Mouse (Mus musculus) gastrocnemius, adult 2 months (tissue): ENCODE results near the gene Cdk19. TPM values are rescaled to one million over a fixed set of nuclear protein-coding genes. Genes with fewer than 3 reads are reported as not detected.

Source experiments
- DNase-seq: peaks from one replicate; pipeline ENCODE4 v3.0.0; 2022
- H3K27ac ChIP-seq: fragments of 200-600 bp; 2 replicates; pipeline ENCODE4 v1.8.1; 2022; ENCODE audit warnings: mild to moderate bottlenecking
- H3K4me3 ChIP-seq: fragments of 200-600 bp; 2 replicates; pipeline ENCODE4 v1.8.1; 2022; ENCODE audit warnings: mild to moderate bottlenecking, moderate library complexity
- CTCF ChIP-seq: fragments of 200-600 bp; IDR thresholded peaks from 2 replicates; pipeline ENCODE4 v1.8.1; 2022; ENCODE audit warnings: antibody characterized with exemption, mild to moderate bottlenecking, moderate library complexity
- intact Hi-C: fragments of 180-260 bp; cut with DNase I; formaldehyde crosslinking; loops from one replicate; pipeline ENCODE4 v1.15.1; 2025
- total RNA-seq, 2 experiments: library from RNA; stranded (reverse); gene quantifications; 2 replicates each; pipeline ENCODE4 v1.2.3; 2021

The Cdk19 gene
- total RNA-seq, 2 experiments from 2014 or later, result 5.9 to 32.3 TPM

GRCm38 (mm10) chr10:40374828-40375227 is 35.5 kb downstream of the Cdk19 start:
- no peak for TF ChIP-seq CTCF
- no peak overlapping the region for H3K27ac ChIP-seq
- DNase-seq, result no peak
- intact Hi-C loops, result no loop called here
- H3K4me3 ChIP-seq, result no peak overlapping the region

- TF ChIP-seq CTCF, result no peak
- no peak overlapping the region for H3K4me3 ChIP-seq
- intact Hi-C loops, result no loop called here
- no peak overlapping the region for H3K27ac ChIP-seq
- DNase-seq, result no peak
Observed at GRCm38 (mm10) chr10:40376286-40376685, 36.9 kb downstream of the Cdk19 start.

DNA sequence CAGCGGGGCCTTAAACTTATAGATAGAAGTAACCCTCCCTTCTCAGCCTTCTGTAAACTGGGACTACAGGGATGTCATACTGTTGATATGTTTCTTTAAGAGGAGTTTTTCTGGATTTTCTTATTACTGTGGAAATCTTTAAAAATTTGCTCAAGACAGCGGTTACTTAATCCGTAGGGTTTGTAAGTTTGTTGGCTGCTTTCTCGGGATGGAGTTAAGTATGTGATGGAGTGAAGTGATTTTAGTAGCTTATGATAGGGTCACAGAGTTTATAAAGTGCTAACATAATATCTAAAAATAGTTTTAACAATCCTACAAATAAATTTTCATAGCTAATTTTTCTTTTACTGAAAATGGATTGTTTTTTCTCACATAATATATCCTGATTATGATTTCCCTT is 38.9 kb downstream of the Cdk19 start:
- DNase-seq, result no peak
- no peak for TF ChIP-seq CTCF
- Histone ChIP-seq H3K27ac (no peak overlapping the region), H3K4me3 (no peak overlapping the region)
- intact Hi-C loops, result no loop called here

GRCm38 (mm10) chr10:40379682-40380081 is 40.3 kb downstream of the Cdk19 start:
- no peak for DNase-seq
- intact Hi-C loops, result no loop called here
- TF ChIP-seq CTCF, result no peak
- Histone ChIP-seq H3K27ac (peak overlapping the region; percentile 53; the same call in 1 of the 2 replicates), H3K4me3 (no peak overlapping the region)

DNA sequence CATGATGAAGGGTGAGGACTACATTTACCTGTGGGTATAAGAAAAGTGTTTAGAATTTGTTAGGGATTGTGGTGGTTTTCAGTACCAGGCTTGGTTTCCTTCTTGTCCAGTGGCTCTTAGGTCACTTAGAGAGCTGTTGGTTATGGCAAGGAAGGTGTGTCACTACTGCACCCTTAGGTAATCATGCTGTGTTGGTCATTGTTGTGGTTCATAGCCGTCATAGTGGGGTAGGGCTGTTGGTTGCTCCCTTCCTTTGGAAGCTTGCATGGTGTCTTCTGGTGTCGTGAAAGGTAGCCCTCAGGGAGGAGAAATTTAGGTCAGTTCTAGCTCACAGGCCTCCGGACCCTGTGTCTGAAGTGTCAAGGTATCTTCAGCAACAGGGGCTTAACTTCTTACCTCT is 46.0 kb downstream of the Cdk19 start:
- H3K4me3 ChIP-seq, result no peak overlapping the region
- intact Hi-C loops, result no loop called here
- DNase-seq, result no peak
- TF ChIP-seq CTCF, result no peak
- no peak overlapping the region for H3K27ac ChIP-seq

- no peak for DNase-seq
- TF ChIP-seq CTCF, result no peak
- intact Hi-C loops, result no loop called here
Observed at GRCm38 (mm10) chr10:40386126-40386525, 46.8 kb downstream of the Cdk19 start.

GRCm38 (mm10) chr10:40393447-40394143 is 54.2 kb downstream of the Cdk19 start:
- TF ChIP-seq CTCF, result peak; percentile 31; the same call in 1 of the 2 replicates
- Histone ChIP-seq H3K4me3 (no peak overlapping the region), H3K27ac (no peak overlapping the region)
- no peak for DNase-seq
- intact Hi-C loops, result no loop called here

More at GRCm38 (mm10) chr10:40386126-40386525, 46.8 kb downstream of the Cdk19 start:
- Histone ChIP-seq H3K4me3 (no peak overlapping the region), H3K27ac (no peak overlapping the region)

DNA sequence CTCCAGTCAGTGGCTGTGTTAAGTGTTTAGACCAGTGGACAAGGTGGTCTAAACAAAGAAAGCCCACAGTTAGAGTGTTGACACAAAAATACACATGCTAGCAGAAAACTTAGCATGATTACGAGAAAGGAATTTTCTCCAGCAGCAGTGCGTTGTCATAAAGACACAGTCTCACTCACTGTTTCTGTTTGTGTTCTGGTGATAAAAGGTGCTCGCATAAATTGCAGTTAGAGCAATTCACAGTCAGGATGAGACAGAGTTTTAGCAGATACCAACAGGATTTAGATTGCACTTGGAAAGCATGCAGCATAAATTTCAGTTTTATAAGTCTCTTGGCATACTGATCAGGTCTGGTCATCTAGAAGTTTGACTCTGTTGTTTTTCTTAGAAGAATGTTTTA is 59.5 kb downstream of the Cdk19 start:
- H3K27ac ChIP-seq, result no peak overlapping the region
- H3K4me3 ChIP-seq, result no peak overlapping the region
- no peak for TF ChIP-seq CTCF
- intact Hi-C loops, result no loop called here
- no peak for DNase-seq

DNA sequence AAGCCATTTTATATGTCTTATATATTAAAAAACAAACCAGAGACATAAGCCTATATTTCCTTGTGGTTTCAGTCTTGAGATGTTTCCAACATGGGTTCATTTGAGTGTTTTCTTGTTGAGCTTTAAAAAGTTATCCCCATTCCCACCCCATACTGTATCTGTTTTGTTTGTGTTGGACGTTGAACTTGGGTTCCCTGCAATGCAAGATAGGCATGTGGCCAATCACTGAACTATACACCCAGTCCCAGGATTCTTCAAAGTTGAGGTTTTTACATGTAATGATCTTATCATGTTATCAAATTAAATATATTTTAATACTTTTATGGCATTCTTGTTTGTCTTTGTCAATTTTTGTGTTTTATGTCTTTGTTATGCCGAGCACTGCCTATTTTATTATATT is 60.0 kb downstream of the Cdk19 start:
- intact Hi-C loops, result no loop called here

DNA sequence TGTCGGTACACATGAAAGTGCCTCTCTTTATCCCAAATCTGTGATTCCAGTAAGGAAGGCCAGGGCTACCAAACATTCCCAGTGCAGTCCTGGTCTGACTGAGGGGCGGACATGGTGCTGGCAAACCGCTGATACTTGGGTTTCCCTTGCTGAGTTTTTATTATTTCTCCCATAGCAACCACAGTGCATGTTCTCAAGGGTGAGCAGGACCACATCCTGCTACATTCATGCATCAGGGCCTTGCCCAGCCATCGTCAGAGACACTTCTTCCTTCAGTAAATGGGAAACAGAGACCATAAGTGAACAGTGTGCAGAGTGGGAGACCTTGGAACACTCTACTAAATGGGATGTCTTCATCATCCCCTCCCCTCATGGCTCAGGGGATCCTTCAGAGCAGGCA is 60.9 kb downstream of the Cdk19 start:
- TF ChIP-seq CTCF, result no peak
- no peak for DNase-seq
- Histone ChIP-seq H3K4me3 (no peak overlapping the region), H3K27ac (no peak overlapping the region)
- intact Hi-C loops, result no loop called here

More for the DNA sequence above, 60.0 kb downstream of the Cdk19 start:
- DNase-seq, result no peak
- Histone ChIP-seq H3K4me3 (no peak overlapping the region), H3K27ac (no peak overlapping the region)
- TF ChIP-seq CTCF, result no peak

DNA sequence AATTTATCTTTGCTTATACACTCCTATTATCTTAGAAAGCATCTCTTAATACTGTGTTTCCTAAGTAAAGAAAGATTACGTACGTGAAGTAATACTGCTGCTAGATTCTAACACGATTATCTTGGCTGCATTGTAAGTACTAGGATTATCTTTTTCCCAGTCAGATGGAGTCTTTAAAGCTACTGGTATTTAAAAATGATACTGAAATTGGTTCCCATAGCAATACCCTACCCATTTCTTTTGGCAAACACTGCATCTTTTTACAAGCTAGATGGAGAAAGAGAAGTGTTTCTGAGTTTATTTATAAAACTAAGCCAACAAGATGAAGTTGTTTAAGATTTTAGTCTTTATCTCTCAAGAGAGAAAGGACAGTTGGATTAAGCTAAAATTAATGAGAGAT is 67.3 kb downstream of the Cdk19 start:
- no peak for DNase-seq
- intact Hi-C loops, result no loop called here

DNA sequence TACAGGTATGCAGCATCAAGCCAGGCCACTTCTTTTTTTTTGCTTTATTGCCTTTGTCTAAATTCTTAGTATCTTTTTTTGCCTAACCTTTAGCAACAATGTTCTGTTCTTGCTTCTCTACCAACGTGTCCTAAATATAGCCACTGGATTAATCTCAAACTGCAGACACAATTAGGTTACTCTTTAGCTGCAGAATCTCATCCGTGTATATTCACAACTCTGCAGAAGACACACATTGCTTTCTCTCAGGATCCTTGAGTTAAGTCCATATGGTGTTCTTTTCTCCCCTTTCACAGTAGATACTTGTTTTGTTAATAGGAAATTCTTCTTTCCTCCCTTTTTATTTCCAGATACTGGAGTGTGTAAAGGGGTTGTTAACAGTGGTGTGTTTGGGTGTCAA is 70.0 kb downstream of the Cdk19 start:
- no peak for DNase-seq
- no peak for TF ChIP-seq CTCF
- Histone ChIP-seq H3K4me3 (no peak overlapping the region), H3K27ac (no peak overlapping the region)
- intact Hi-C loops, result no loop called here

More for the DNA sequence above, 67.3 kb downstream of the Cdk19 start:
- no peak overlapping the region for H3K27ac ChIP-seq
- H3K4me3 ChIP-seq, result no peak overlapping the region
- no peak for TF ChIP-seq CTCF

DNA sequence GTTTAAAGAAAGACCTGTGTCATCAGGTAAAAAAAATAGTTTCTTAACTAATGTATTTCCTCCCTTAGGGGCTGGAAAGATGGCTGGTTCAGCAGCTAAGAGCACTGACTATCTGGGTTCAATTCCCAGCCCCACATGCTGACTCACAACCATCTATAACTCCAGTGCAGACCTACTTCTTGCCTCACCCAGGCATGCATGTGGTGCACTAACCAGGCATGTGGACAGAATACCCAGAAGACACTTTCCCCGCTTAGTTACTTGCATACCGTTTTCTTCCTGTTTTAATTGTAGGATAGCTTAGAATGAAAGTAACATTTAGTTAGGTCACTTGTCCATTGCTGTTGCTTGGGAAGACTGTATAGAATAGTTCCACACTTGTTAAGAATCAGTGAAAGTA is 72.0 kb downstream of the Cdk19 start:
- Histone ChIP-seq H3K4me3 (no peak overlapping the region), H3K27ac (no peak overlapping the region)
- intact Hi-C loops, result no loop called here
- TF ChIP-seq CTCF, result no peak
- DNase-seq, result no peak

GRCm38 (mm10) chr10:40416944-40417343 is 77.6 kb downstream of the Cdk19 start:
- peak; percentile 28 for DNase-seq
- peak overlapping the region; percentile 1; the same call in 1 of the 2 replicates for H3K27ac ChIP-seq
- TF ChIP-seq CTCF, result no peak
- H3K4me3 ChIP-seq, result no peak overlapping the region
- intact Hi-C loops, result no loop called here
